Mouse (Mus musculus) hindbrain, embryonic 15.5 days (tissue): ENCODE data around the gene Vcam1. TPM values are rescaled to one million over a fixed set of nuclear protein-coding genes. Genes with fewer than 3 reads are reported as not detected.
A peak's percentile ranks its signal among the peaks of the same experiment; 100 is the strongest.

Experiments used
- ATAC-seq: fragments of 200-750 bp; cut with Nextera tagmentation; 2 replicates; pipeline ENCODE4 v1.8.0; 2017; ENCODE audit warnings: low read depth, moderate number of reproducible peaks, moderate TSS enrichment; ENCODE audit not compliant: low FRiP score
- H3K27ac ChIP-seq: fragments of 300-500 bp; sonication (generic); replicated peaks from 2 replicates; pipeline ENCODE4 v1.5.1; 2015; ENCODE audit warnings: mild to moderate bottlenecking, inconsistent platforms
- H3K27me3 ChIP-seq: fragments of 300-500 bp; sonication (generic); 2 replicates; pipeline ENCODE4 v1.6.1; 2015; ENCODE audit warnings: control low read depth, inconsistent platforms
- H3K36me3 ChIP-seq: fragments of 300-500 bp; sonication (generic); 2 replicates; pipeline ENCODE4 v1.6.1; 2015; ENCODE audit warnings: control low read depth, inconsistent platforms
- H3K4me1 ChIP-seq: fragments of 300-500 bp; sonication (generic); replicated peaks from 2 replicates; pipeline ENCODE4 v1.6.1; 2015; ENCODE audit warnings: control low read depth, inconsistent platforms
- H3K4me2 ChIP-seq: fragments of 300-500 bp; sonication (generic); 2 replicates; pipeline ENCODE4 v1.6.1; 2015; ENCODE audit warnings: moderate library complexity, mild to moderate bottlenecking, inconsistent platforms
- H3K4me3 ChIP-seq: fragments of 300-500 bp; sonication (generic); 2 replicates; pipeline ENCODE4 v1.5.1; 2015; ENCODE audit warnings: mild to moderate bottlenecking, inconsistent platforms
- H3K9ac ChIP-seq: fragments of 300-500 bp; sonication (generic); 2 replicates; pipeline ENCODE4 v1.6.1; 2015; ENCODE audit warnings: inconsistent platforms
- H3K9me3 ChIP-seq: fragments of 300-500 bp; sonication (generic); 2 replicates; pipeline ENCODE4 v1.6.1; 2016; ENCODE audit warnings: control low read depth, inconsistent platforms
- WGBS: fragments of 180-500 bp; shearing (Covaris S2); methylation state at CpG from one replicate; pipeline ENCODE4 v1.1.7; 2015; 5-methylcytosine and 5-hydroxymethylcytosine counted together
- polyA plus RNA-seq: library from polyadenylated mRNA; unstranded; fragments of >200 nt; fragmentation: Nextera tagmentation; extraction: Ambion mirVana; gene quantifications from 2 replicates; pipeline ENCODE4 v1.2.1, GENCODE M21; 2015

Vcam1 gene
- 36.2 TPM in 2 replicates for polyA plus RNA-seq

GRCm38 (mm10) chr3:116129259-116129738, at the start of gene Vcam1:
Gene Vcam1, minus strand, starts transcription at chr3:116129688.
- H3K4me2 ChIP-seq = peak within 1 kb of the TSS; percentile 46
- WGBS = 2% methylated on average over 9 of the region's 9 CpGs
- no peaks in the 10 kb centered on the region for H3K27me3 ChIP-seq
- H3K36me3 ChIP-seq = no peaks in the 10 kb centered on the region
- no peaks in the 10 kb centered on the region for H3K9me3 ChIP-seq
- ATAC-seq = peak; percentile 86
- no peak within 1 kb of the TSS; the same call in 1 of the 2 replicates for H3K9ac ChIP-seq
- H3K4me1 ChIP-seq = 0 out of 2 replicates have a peak, but pooled peaks cover 8% of the 10 kb centered on the region
- H3K4me3 ChIP-seq = peak within 1 kb of the TSS; percentile 26
- peak within 1 kb of the TSS; percentile 61; the same call in 1 of the 2 replicates for H3K27ac ChIP-seq

- WGBS = 92% methylated on average over 6 of the region's 6 CpGs
- H3K4me2 ChIP-seq = no peak overlapping the region
- H3K9ac ChIP-seq = no peak overlapping the region
- no peaks in the 10 kb centered on the region for H3K27me3 ChIP-seq
- H3K36me3 ChIP-seq = no peaks in the 10 kb centered on the region
- H3K9me3 ChIP-seq = no peaks in the 10 kb centered on the region
- H3K27ac ChIP-seq = no peak overlapping the region
- no peaks in the 10 kb centered on the region for H3K4me1 ChIP-seq
- no peak overlapping the region for H3K4me3 ChIP-seq
- no peak for ATAC-seq
Observed at GRCm38 (mm10) chr3:116175106-116175505, 45.6 kb upstream of the Vcam1 start.

GRCm38 (mm10) chr3:116171461-116171860, 42.0 kb upstream of the Vcam1 start:
- no peak overlapping the region for H3K4me3 ChIP-seq
- no peak overlapping the region for H3K4me2 ChIP-seq
- H3K4me1 ChIP-seq = no peaks in the 10 kb centered on the region
- no peak for ATAC-seq
- H3K9ac ChIP-seq = no peak overlapping the region
- H3K27me3 ChIP-seq = no peaks in the 10 kb centered on the region
- H3K9me3 ChIP-seq = no peaks in the 10 kb centered on the region
- H3K27ac ChIP-seq = no peak overlapping the region
- 86% methylated on average over 5 of the region's 5 CpGs for WGBS
- H3K36me3 ChIP-seq = no peaks in the 10 kb centered on the region

GRCm38 (mm10) chr3:116168056-116168455, 38.6 kb upstream of the Vcam1 start:
- H3K27me3 ChIP-seq = no peaks in the 10 kb centered on the region
- no peak overlapping the region for H3K4me3 ChIP-seq
- ATAC-seq = no peak
- H3K9ac ChIP-seq = no peak overlapping the region
- 87% methylated on average over 2 of the region's 2 CpGs for WGBS
- H3K4me1 ChIP-seq = no peaks in the 10 kb centered on the region
- no peak overlapping the region for H3K4me2 ChIP-seq
- H3K36me3 ChIP-seq = no peaks in the 10 kb centered on the region
- no peak overlapping the region for H3K27ac ChIP-seq
- no peaks in the 10 kb centered on the region for H3K9me3 ChIP-seq

GRCm38 (mm10) chr3:116166296-116166695, 36.8 kb upstream of the Vcam1 start:
- 85% methylated on average over 8 of the region's 8 CpGs for WGBS
- Histone ChIP-seq H3K9ac (no peak overlapping the region), H3K36me3 (no peaks in the 10 kb centered on the region), H3K4me3 (no peak overlapping the region), H3K27me3 (no peaks in the 10 kb centered on the region), H3K4me1 (no peaks in the 10 kb centered on the region), H3K4me2 (no peak overlapping the region), H3K9me3 (no peaks in the 10 kb centered on the region), H3K27ac (no peak overlapping the region)
- ATAC-seq = no peak

DNA sequence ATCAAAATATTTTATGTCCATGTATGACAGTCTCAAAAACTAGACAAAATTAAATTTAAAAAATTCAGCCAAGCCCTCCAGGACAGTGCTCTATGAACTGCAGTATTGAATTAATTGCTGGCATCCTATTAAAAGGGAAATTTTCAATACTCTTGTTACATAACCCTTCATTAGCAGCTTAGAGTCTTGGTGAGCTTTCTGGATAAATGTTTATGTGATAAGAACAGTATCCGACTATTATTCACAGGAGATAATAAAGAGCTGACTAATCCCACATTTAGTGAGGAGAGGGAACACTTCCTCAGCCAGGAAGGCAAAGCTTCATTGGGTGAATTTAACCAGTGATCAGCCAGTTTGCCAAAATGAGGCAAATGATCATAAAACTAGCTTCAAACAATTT, 35.5 kb upstream of the Vcam1 start:
- 83% methylated on average over 1 of the region's 1 CpGs for WGBS
- ATAC-seq = no peak
- H3K9me3 ChIP-seq = no peaks in the 10 kb centered on the region

DNA sequence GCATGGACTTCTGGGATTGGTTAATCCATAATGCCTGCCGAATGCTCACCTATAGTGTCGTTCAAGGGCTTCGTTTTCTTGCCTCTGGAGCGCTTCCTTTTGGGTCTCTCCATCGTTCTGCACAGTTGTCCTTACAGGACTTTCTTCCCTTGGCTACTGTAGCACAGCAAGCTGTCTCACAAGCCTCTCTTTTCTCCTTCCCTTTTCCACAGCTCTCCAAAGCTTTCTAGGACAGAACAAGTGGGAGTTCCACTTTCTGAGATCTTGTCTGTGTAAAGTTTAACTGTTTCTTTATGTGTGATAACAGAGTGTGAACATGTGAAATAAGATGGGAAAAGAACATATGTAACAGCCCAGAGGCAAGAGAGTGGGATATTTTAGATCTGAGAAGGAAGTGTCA, 34.0 kb upstream of the Vcam1 start:
- no peak for ATAC-seq
- 86% methylated on average over 5 of the region's 5 CpGs for WGBS
- Histone ChIP-seq H3K9ac (no peak overlapping the region), H3K4me1 (no peaks in the 10 kb centered on the region), H3K4me3 (no peak overlapping the region), H3K36me3 (no peaks in the 10 kb centered on the region), H3K9me3 (no peaks in the 10 kb centered on the region), H3K27ac (no peak overlapping the region), H3K4me2 (no peak overlapping the region), H3K27me3 (no peaks in the 10 kb centered on the region)

More for the DNA sequence above, 35.5 kb upstream of the Vcam1 start:
- H3K4me3 ChIP-seq = no peak overlapping the region
- H3K27me3 ChIP-seq = no peaks in the 10 kb centered on the region
- no peak overlapping the region for H3K9ac ChIP-seq
- no peak overlapping the region for H3K27ac ChIP-seq
- H3K4me1 ChIP-seq = no peaks in the 10 kb centered on the region
- no peaks in the 10 kb centered on the region for H3K36me3 ChIP-seq
- H3K4me2 ChIP-seq = no peak overlapping the region

DNA sequence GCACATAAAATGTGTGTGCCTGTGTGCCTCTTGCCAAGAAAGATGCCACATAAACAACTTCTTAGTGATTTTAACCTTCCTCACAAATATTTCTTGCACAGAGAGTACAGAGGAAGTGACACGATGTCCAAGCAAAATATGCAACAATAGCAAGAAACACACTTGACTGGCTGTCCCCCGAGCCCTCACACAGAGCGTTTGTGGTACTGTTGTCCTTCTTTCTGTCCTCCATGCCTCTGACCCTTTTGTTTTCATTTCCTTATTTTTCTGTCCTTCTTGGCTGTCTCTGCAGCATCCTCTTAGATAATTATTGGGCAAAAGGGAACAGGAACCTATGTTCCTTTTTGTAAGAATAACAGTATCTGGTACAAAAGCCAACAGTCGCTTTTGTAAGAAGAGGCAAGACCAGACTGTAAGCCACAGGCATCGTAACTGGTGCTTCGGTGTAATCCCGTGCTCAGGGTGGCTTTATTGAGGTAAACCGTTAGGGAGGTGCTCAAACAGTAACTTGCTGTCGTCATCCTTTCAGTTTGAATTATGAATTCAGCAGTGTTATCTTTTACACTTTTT, 32.7 kb upstream of the Vcam1 start:
- Histone ChIP-seq H3K27me3 (no peaks in the 10 kb centered on the region), H3K4me3 (no peak overlapping the region), H3K36me3 (no peaks in the 10 kb centered on the region), H3K9me3 (no peaks in the 10 kb centered on the region), H3K9ac (no peak overlapping the region), H3K27ac (no peak overlapping the region), H3K4me2 (no peak overlapping the region), H3K4me1 (no peaks in the 10 kb centered on the region)
- 86% methylated on average over 9 of the region's 9 CpGs for WGBS
- ATAC-seq = no peak

DNA sequence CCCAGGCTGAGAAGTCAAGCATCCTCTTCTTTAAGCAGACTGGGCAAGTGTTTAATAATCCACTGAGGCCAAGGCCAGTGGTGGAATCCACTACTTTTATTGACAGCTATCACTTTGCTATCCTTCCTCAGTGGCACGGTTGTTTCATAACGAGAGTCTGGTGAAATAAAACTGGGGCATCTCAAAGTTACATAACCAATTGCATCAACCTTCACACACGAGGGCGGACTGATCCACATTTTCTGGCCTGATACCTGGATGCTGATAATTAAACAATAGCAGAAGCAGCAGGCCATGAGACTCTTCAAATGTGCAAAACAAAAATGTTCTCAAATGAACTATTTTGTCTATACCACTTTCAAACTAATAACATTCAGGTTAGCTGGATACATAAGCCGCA, 29.9 kb upstream of the Vcam1 start:
- H3K36me3 ChIP-seq = no peaks in the 10 kb centered on the region
- H3K4me3 ChIP-seq = no peak overlapping the region
- WGBS = 98% methylated on average over 5 of the region's 5 CpGs
- H3K27me3 ChIP-seq = no peaks in the 10 kb centered on the region
- no peaks in the 10 kb centered on the region for H3K9me3 ChIP-seq
- no peak overlapping the region for H3K27ac ChIP-seq
- no peaks in the 10 kb centered on the region for H3K4me1 ChIP-seq
- H3K4me2 ChIP-seq = no peak overlapping the region
- H3K9ac ChIP-seq = no peak overlapping the region
- ATAC-seq = no peak

DNA sequence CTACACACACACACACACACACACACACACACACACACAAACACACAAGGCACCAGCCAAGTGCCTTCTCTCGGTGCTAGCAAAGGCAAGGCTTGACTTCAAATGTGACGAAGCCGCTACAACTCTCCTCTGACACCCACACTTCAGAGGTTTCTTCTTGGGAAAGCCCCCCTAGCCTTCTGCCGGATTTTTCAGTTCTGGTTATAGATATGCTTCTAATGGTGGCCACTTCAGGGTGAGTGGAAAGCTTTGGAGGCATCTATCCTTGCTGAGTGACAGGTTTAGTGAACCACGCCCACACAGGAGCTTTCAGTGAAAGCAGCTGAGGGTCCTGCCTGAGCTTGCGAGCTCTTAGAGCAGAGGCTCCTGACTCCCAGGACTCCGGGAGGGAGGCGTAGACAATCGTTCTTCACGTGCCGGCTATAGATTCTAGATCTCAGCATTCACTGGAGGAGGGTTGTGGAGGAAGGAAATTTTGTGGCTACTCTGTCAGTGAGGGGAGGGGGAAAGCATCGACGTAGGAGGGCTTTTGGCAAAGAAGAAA, 28.0 kb upstream of the Vcam1 start:
- Histone ChIP-seq H3K9me3 (no peaks in the 10 kb centered on the region), H3K4me3 (no peak overlapping the region), H3K27me3 (no peaks in the 10 kb centered on the region), H3K27ac (no peak overlapping the region), H3K4me2 (no peak overlapping the region), H3K4me1 (no peaks in the 10 kb centered on the region), H3K36me3 (no peaks in the 10 kb centered on the region), H3K9ac (no peak overlapping the region)
- ATAC-seq = no peak
- WGBS = 66% methylated on average over 13 of the region's 13 CpGs

DNA sequence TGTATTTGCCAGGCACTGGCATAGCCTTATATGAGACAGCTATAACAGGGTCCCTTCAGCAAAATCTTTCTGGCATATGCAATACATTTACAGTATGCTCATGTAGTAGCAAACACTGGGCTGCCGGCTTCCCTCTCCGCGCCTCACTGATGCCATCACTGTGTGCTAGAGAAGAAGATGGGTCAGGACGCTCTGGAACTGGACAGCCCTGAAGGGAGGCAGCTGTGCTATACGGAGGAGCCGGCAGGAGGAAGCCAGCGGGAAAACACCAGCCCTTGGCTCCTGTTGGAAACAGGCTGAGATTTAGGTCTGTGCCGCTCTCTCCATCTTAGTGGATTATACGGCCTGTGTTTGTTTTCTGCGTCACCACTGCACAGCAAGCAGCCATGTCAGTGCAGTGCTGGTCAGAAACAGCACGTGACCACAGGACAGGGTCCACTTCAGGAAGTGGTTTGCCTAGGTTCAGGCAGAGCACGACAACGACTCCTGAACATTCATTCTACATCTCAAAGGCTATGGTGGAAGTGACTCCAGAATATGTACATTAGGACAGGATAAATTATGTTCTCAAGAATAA, 20.7 kb upstream of the Vcam1 start:
- no peaks in the 10 kb centered on the region for H3K36me3 ChIP-seq
- no peak overlapping the region for H3K27ac ChIP-seq
- H3K4me3 ChIP-seq = no peak overlapping the region
- H3K4me1 ChIP-seq = 0 out of 2 replicates have a peak, but pooled peaks cover 5% of the 10 kb centered on the region
- no peaks in the 10 kb centered on the region for H3K9me3 ChIP-seq
- 81% methylated on average over 13 of the region's 13 CpGs for WGBS
- H3K4me2 ChIP-seq = no peak overlapping the region
- ATAC-seq = no peak
- no peaks in the 10 kb centered on the region for H3K27me3 ChIP-seq
- no peak overlapping the region for H3K9ac ChIP-seq

DNA sequence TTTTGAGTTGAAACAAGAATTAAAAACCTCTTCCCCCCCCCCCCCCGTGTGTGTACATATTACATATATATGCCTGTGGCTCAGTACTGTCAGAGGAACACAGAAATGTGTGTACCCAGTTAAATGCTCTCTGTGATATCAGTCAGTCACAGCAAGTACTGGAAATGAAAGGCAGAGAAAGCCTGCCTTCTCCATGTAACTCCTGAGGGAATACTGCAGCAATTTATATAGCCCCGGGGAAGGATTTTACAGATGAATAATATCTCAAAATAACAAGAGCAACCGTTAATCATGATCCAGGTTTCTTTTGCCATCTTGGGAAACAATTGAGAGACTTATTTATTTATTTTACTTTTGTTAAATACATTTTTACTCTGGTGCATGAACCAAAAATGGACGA, 19.6 kb upstream of the Vcam1 start:
- Histone ChIP-seq H3K27ac (no peak overlapping the region), H3K4me2 (no peak overlapping the region), H3K27me3 (no peaks in the 10 kb centered on the region), H3K9me3 (no peaks in the 10 kb centered on the region), H3K4me3 (no peak overlapping the region), H3K4me1 (0 out of 2 replicates have a peak, but pooled peaks cover 5% of the 10 kb centered on the region), H3K9ac (no peak overlapping the region), H3K36me3 (no peaks in the 10 kb centered on the region)
- no peak for ATAC-seq
- 61% methylated on average over 4 of the region's 4 CpGs for WGBS
